Mouse (Mus musculus): Measurements from ENCODE around the gene Ehd1. TPM values are rescaled to one million over a fixed set of nuclear protein-coding genes. Genes with fewer than 3 reads are reported as not detected.

Gene Ehd1
- total and polyA plus RNA-seq, 3 experiments = 65.9 to 105 TPM; not detected in 1

DNA sequence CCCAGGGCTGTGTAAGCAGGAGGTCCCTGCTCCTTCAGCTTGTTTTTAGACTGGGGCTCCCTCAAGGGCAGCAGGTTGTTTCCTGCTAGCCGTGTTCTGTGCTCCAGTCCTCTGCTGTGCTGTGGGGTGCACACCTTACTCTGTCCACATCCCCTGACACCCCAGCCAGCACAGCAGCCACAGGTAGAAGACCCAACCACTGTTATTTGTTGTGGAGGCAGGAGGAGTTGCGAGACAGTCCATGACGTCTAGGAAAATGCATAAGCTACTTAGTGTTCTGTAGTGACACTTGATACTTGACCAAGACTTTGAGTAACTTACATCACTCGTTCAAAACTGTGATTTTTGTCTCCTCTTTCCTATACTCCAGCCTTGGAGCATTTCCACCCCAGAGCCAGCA is 22.5 kb downstream of the Ehd1 start:
- no peak overlapping the region for H3K4me3 ChIP-seq (ENCODE audit: control insufficient read depth in 1 of 2, insufficient read depth in 1 of 2, low read depth in 2 of 2, low read length in 2 of 2)
- H3K9me3 ChIP-seq (replicated peaks; ENCODE audit: insufficient read depth, low read length) = no peaks in the 10 kb centered on the region
- no peaks in the 10 kb centered on the region for H3K27me3 ChIP-seq (ENCODE audit: control insufficient read depth in 1 of 2, insufficient read depth in 2 of 2, low read length in 2 of 2)
- peaks cover 34 to 67% of the 10 kb centered on the region in 2 experiments for H3K4me1 ChIP-seq (ENCODE audit: control insufficient read depth in 1 of 2, insufficient read depth in 2 of 2, low read length in 2 of 2)
- TF ChIP-seq MAX (IDR thresholded peaks at IDR 0.05; ENCODE audit: low read length) = no peak
- no peak for TF ChIP-seq SMC3 (IDR thresholded peaks at IDR 0.05; ENCODE audit: low read depth, low read length)
- TF ChIP-seq GATA1 (IDR thresholded peaks at IDR 0.05; ENCODE audit: low read depth, low read length) = no peak
- no peak for TF ChIP-seq RAD21 (IDR thresholded peaks at IDR 0.05; ENCODE audit: low read depth, low read length)
- no peak for TF ChIP-seq UBTF (IDR thresholded peaks at IDR 0.05; ENCODE audit: borderline replicate concordance, insufficient read depth, low read depth, low read length)
- no peak for TF ChIP-seq KAT2A (conservative IDR thresholded peaks at IDR 0.05; ENCODE audit: low read depth, low read length)
- TF ChIP-seq MXI1 (IDR thresholded peaks at IDR 0.05; ENCODE audit: low read depth, low read length) = no peak
- DNase-seq (ENCODE audit: low read depth, low spot score) = no peak
- H3K9ac ChIP-seq (ENCODE audit: control insufficient read depth, low read depth, low read length, poor library complexity, severe bottlenecking) = no peak overlapping the region
- H3K27ac ChIP-seq (ENCODE audit: control insufficient read depth, low read depth, low read length) = no peak overlapping the region
- H3K79me2 ChIP-seq (ENCODE audit: control insufficient read depth, insufficient read depth, low read length, poor library complexity) = no peaks in the 10 kb centered on the region
- peaks cover 4 to 55% of the 10 kb centered on the region in 2 experiments for H3K36me3 ChIP-seq (ENCODE audit: control insufficient read depth in 1 of 2, insufficient read depth in 2 of 2, low read length in 2 of 2)

DNA sequence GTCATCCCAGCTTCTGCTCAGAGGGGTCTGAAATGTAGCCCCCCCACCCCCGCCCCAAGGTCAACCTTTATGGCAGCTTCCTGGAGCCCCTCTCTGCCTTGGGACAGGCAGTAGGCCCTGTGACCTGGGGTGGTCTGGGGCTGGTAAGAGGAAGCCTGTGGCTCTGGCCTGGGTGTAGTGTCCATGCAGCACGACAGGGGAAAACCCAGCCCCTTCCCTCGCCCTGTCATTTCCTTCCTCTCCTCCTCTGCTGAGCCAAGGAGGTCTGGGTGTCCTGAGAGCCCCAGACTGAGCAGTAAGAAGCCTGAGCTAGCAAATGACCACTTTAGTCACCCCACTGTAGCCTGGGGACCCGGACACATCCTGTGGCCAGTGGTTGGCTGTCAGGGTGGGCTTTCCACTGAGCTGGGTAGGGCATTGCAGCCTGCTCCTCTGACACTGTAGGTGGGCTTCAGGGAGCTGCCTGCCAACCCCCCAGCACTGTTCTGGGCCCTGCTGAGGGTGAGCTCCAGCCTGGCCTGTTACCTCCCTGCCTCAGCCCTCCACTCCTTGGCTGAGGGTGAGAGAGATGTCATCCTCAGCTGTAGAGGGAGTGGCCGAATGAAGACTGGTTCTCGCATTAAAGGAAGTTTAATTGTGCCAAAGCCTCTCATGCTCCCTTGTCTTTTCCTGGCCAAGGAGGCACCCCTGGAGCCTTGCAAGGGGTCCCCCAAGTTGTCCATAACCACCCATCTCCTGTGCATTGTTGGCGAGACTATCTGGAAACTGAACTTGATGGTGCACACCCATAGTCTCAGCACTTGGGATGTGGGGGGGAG is 23.1 kb downstream of the Ehd1 start:
- H3K36me3 ChIP-seq (ENCODE audit: control insufficient read depth in 1 of 2, insufficient read depth in 2 of 2, low read length in 2 of 2) = peaks cover 4 to 55% of the 10 kb centered on the region in 2 experiments
- peak; percentile 57 for DNase-seq (ENCODE audit: low read depth, low spot score)
- peaks cover 34 to 67% of the 10 kb centered on the region in 2 experiments for H3K4me1 ChIP-seq (ENCODE audit: control insufficient read depth in 1 of 2, insufficient read depth in 2 of 2, low read length in 2 of 2)
- peak overlapping the region; percentile 46 for H3K9ac ChIP-seq (ENCODE audit: control insufficient read depth, low read depth, low read length, poor library complexity, severe bottlenecking)
- H3K27me3 ChIP-seq (ENCODE audit: control insufficient read depth in 1 of 2, insufficient read depth in 2 of 2, low read length in 2 of 2) = no peaks in the 10 kb centered on the region
- H3K4me3 ChIP-seq (ENCODE audit: control insufficient read depth in 1 of 2, insufficient read depth in 1 of 2, low read depth in 2 of 2, low read length in 2 of 2) = no peak overlapping the region
- peak overlapping the region; percentile 83 for H3K27ac ChIP-seq (ENCODE audit: control insufficient read depth, low read depth, low read length)
- no peaks in the 10 kb centered on the region for H3K79me2 ChIP-seq (ENCODE audit: control insufficient read depth, insufficient read depth, low read length, poor library complexity)
- H3K9me3 ChIP-seq (replicated peaks; ENCODE audit: insufficient read depth, low read length) = no peaks in the 10 kb centered on the region
- TF ChIP-seq ZNF384 (IDR thresholded peaks at IDR 0.05; ENCODE audit: low read depth, low read length) (no peak), POLR2AphosphoS5 (IDR thresholded peaks at IDR 0.05; ENCODE audit: borderline replicate concordance, low read depth, low read length) (no peak), ELF1 (IDR thresholded peaks at IDR 0.05; ENCODE audit: low read depth, low read length) (no peak), MYC (IDR thresholded peaks at IDR 0.05; ENCODE audit: low read depth, low read length) (no peak), MAZ (IDR thresholded peaks at IDR 0.05; ENCODE audit: low read depth, low read length) (no peak), UBTF (IDR thresholded peaks at IDR 0.05; ENCODE audit: borderline replicate concordance, insufficient read depth, low read depth, low read length) (no peak), CTCF (IDR thresholded peaks at IDR 0.05 in 2 of 3, conservative IDR thresholded peaks at IDR 0.05 in 1 of 3; ENCODE audit: control insufficient read depth in 1 of 3, insufficient read depth in 1 of 3, low read depth in 2 of 3, low read length in 3 of 3, poor library complexity in 1 of 3, severe bottlenecking in 1 of 3) (no peak), ETS1 (IDR thresholded peaks at IDR 0.05; ENCODE audit: low read depth, low read length) (peak; percentile 65; the same call in 1 of the 2 replicates)
